Mouse (Mus musculus) myocyte (in vitro differentiated cells): ENCODE measurements around the gene Syk. TPM values are rescaled to one million over a fixed set of nuclear protein-coding genes. Genes with fewer than 3 reads are reported as not detected.

ENCODE experiments used
- H3K27me3 ChIP-seq: one replicate; pipeline ENCODE4 v1.6.1; 2011; ENCODE audit not compliant: control insufficient read depth, insufficient read depth, insufficient read length
- H3K36me3 ChIP-seq: one replicate; pipeline ENCODE4 v1.6.1; 2011; ENCODE audit not compliant: control insufficient read depth, insufficient read depth
- H3K4me2 ChIP-seq: one replicate; pipeline ENCODE4 v1.6.1; 2011; ENCODE audit warnings: low read depth, control low read depth
- H3K4me3 ChIP-seq: one replicate; pipeline ENCODE4 v1.5.1; 2011; ENCODE audit warnings: mild to moderate bottlenecking, control low read depth, moderate library complexity
- H3K79me2 ChIP-seq: one replicate; pipeline ENCODE4 v1.6.1; 2011; ENCODE audit not compliant: control insufficient read depth, insufficient read depth
- H3ac ChIP-seq: one replicate; pipeline ENCODE4 v1.6.1; 2011; ENCODE audit not compliant: control insufficient read depth, insufficient read length
- CEBPB ChIP-seq: IDR thresholded peaks from 2 replicates; pipeline ENCODE4 v1.6.1; 2011; ENCODE audit warnings: mild to moderate bottlenecking, moderate library complexity; ENCODE audit not compliant: poor library complexity, insufficient read depth, severe bottlenecking
- E2F4 ChIP-seq: IDR thresholded peaks from one replicate; pipeline ENCODE4 v1.6.1; 2011; ENCODE audit warnings: mild to moderate bottlenecking, control low read depth, moderate library complexity; ENCODE audit not compliant: insufficient read depth
- MAX ChIP-seq: IDR thresholded peaks from one replicate; pipeline ENCODE4 v1.6.1; 2011; ENCODE audit warnings: low read depth, mild to moderate bottlenecking, control low read depth
- MYOD1 ChIP-seq, 3 experiments: IDR thresholded peaks; one replicate each; pipeline ENCODE4 v1.6.1; 2011; ENCODE audit warnings: control low read depth in 2 of 3, low read depth in 2 of 3, mild to moderate bottlenecking in 2 of 3, moderate library complexity in 1 of 3; ENCODE audit not compliant: insufficient read length in 2 of 3, control insufficient read depth in 1 of 3
- MYOG ChIP-seq, 3 experiments: IDR thresholded peaks; one replicate each; pipeline ENCODE4 v1.6.1; 2011; ENCODE audit warnings: control low read depth in 2 of 3, low read depth in 2 of 3, mild to moderate bottlenecking in 2 of 3; ENCODE audit not compliant: insufficient read length in 2 of 3, control insufficient read depth in 1 of 3, insufficient read depth in 1 of 3
- POLR2A ChIP-seq: IDR thresholded peaks from one replicate; pipeline ENCODE4 v1.6.1; 2011; ENCODE audit warnings: low read depth, mild to moderate bottlenecking, control low read depth, moderate library complexity; ENCODE audit not compliant: insufficient read length
- POLR2AphosphoS2 ChIP-seq: IDR thresholded peaks from one replicate; pipeline ENCODE4 v1.6.1; 2011; ENCODE audit warnings: low read depth, control low read depth; ENCODE audit not compliant: insufficient read length
- REST ChIP-seq: IDR thresholded peaks from one replicate; pipeline ENCODE4 v1.6.1; 2011; ENCODE audit warnings: mild to moderate bottlenecking, control low read depth, moderate library complexity; ENCODE audit not compliant: insufficient read depth, insufficient read length
- SRF ChIP-seq: IDR thresholded peaks from one replicate; pipeline ENCODE4 v1.6.1; 2011; ENCODE audit warnings: low read depth; ENCODE audit not compliant: control insufficient read depth, insufficient read length
- TCF12 ChIP-seq: IDR thresholded peaks from one replicate; pipeline ENCODE4 v1.6.1; 2011; ENCODE audit warnings: mild to moderate bottlenecking, control low read depth; ENCODE audit not compliant: poor library complexity, insufficient read depth, severe bottlenecking
- TCF3 ChIP-seq: IDR thresholded peaks from one replicate; pipeline ENCODE4 v1.6.1; 2011; ENCODE audit warnings: low read depth, control low read depth; ENCODE audit not compliant: insufficient read length
- USF1 ChIP-seq: IDR thresholded peaks from one replicate; pipeline ENCODE4 v1.6.1; 2011; ENCODE audit warnings: low read depth, mild to moderate bottlenecking, control low read depth, moderate library complexity
- polyA plus RNA-seq: library from polyadenylated mRNA; unstranded; fragments of >200 nt; fragmentation: generic; extraction: Trizol; gene quantifications from one replicate; pipeline ENCODE4 v1.2.1, GENCODE M21; 2012; ENCODE audit warnings: missing spikeins

Gene Syk
- polyA plus RNA-seq, 1 experiment, result 0.42 TPM

DNA sequence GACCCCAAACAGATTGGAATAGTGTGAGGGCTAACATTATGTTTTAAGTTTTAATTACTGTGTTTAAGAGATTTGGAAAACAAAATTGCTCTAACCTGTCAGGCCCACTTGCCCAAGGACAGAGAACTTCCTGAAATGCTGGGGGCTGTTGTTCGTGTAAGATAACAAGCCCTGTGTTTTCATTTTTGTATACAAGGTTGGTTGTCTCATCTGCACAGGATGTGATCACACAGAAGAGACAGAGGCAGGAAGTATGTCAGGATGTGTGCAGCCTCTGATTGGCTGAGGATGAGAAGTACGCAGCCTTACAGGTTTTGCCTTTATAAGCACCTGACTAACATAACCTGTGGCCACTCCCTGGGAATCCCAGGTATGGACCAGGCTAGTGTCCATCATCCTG lies 8.7 kb upstream of the Syk start:
- Histone ChIP-seq H3K27me3 (no peaks in the 10 kb centered on the region), H3ac (no peak overlapping the region), H3K4me2 (no peak overlapping the region), H3K79me2 (no peaks in the 10 kb centered on the region), H3K4me3 (no peak overlapping the region), H3K36me3 (no peaks in the 10 kb centered on the region)
- TF ChIP-seq E2F4 (no peak), TCF12 (no peak)

DNA sequence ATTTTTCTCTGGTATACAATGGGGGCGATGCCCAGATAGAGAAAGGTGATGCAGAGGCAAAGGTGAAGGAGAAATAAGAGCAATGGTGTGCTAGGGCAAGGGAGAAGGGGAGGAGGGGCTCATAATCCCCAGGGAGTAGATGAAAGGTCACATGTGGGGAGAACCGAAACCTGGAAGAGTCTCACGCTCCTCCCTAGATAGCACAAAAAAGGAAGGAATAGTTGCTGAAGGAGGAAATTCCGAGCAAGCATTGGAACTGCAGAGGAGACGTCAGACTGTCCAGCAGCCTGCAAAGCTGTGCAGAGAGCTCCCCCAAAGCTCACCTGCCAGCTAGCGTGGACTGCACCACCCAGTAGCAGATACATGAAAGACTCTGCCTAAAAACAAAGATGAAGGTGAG lies 7.5 kb upstream of the Syk start:
- no peaks in the 10 kb centered on the region for H3K36me3 ChIP-seq
- H3K27me3 ChIP-seq, result no peaks in the 10 kb centered on the region
- TF ChIP-seq MAX (no peak), E2F4 (no peak), CEBPB (no peak), POLR2AphosphoS2 (no peak), TCF12 (no peak), MYOD1 (IDR thresholded peaks at IDR 0.05; ENCODE audit: control insufficient read depth in 1 of 3, insufficient read length in 2 of 3, low read depth in 2 of 3) (no peak), TCF3 (no peak)
- no peaks in the 10 kb centered on the region for H3K79me2 ChIP-seq
- no peak overlapping the region for H3K4me3 ChIP-seq
- no peak overlapping the region for H3ac ChIP-seq
- H3K4me2 ChIP-seq, result no peak overlapping the region

DNA sequence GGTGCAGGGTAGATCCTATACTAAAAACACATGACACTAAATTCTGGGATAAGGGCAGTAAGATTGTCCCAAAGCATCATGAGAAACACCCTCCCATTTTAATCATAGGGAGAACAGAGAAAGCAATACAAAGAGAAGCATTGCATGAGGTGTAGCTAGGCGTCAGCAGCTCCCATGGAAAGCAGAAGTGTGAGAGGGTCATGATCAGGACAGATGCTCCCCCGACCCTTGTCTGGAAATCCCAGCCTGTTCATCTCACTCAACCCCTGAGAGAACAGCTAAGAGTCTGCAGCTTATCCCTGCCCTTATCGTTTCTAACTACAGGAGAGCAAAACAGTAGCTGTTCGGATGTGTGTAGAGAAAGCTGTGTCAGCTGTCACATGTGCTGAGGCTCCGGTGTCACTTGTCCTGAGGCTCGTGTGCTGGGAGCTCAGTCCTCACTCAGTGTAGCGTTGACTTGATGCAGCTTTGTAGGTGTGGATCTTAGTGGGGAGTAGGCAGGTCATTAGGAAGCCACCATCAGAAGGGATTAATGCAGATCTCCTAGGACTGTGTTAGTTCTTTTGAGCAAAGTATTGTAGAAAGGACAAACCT lies 6.9 kb upstream of the Syk start:
- Histone ChIP-seq H3K4me2 (no peak overlapping the region), H3K79me2 (no peaks in the 10 kb centered on the region), H3K4me3 (no peak overlapping the region), H3K27me3 (no peaks in the 10 kb centered on the region), H3ac (no peak overlapping the region), H3K36me3 (no peaks in the 10 kb centered on the region)
- TF ChIP-seq MAX (no peak), POLR2A (no peak), TCF3 (no peak)

DNA sequence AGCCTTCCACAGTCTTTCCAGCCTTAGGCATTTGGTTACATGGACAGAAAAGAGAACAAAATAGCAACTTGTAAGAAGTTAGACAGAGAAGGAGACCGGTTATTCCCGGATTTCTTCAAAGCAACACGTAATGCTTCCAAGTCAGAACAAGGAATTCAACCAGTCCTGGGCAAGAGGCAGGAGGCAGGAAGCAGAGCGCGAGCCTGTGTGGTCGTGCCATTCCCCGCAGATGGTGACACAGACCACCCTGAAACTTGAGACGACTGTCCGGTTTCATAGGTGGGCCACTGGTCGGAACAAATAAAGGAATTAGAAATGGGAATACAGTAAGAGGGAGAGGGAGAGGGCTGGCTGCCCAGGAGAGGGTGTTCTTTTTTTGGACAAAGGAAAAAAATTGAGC lies 6.1 kb upstream of the Syk start:
- H3ac ChIP-seq, result no peak overlapping the region
- no peak overlapping the region for H3K4me3 ChIP-seq
- no peaks in the 10 kb centered on the region for H3K79me2 ChIP-seq
- no peak overlapping the region for H3K4me2 ChIP-seq
- TF ChIP-seq SRF (no peak), CEBPB (no peak), REST (no peak), USF1 (no peak), MYOG (IDR thresholded peaks at IDR 0.05; ENCODE audit: control insufficient read depth in 1 of 3, insufficient read depth in 1 of 3, insufficient read length in 2 of 3, low read depth in 2 of 3) (no peak), TCF12 (no peak), POLR2A (no peak), E2F4 (no peak), POLR2AphosphoS2 (no peak), TCF3 (no peak), MAX (no peak)
- no peaks in the 10 kb centered on the region for H3K27me3 ChIP-seq
- no peaks in the 10 kb centered on the region for H3K36me3 ChIP-seq

DNA sequence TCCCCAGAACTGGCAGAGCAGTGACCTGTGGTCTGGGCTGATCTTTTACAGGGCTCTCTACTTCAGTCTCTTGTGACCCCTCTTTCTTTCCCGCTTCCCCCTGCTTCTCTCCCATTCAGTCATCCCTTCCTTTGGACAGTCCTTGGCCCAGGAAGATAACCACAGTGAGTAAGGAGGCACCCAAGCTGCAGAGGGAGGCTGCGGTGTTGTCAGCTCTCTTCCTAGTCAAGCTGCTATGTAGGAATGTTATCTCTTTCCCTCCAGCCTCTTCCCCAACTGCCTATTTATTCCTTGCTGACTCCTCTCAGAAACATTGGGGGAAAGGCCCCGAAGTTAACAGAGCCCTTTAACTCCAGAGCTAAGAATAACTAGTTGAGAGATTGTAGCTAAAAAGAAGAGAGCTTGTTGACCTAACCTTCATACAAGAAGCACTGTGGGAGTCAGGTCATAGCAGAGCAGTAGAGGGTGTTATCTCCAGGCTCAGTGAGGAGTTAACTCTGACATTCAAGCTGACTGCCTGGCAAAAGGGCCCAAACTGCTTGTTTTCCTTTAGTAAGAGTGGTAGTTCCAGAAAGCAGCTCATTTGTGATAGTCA lies 5.5 kb upstream of the Syk start:
- Histone ChIP-seq H3ac (no peak overlapping the region), H3K79me2 (no peaks in the 10 kb centered on the region), H3K4me3 (no peak overlapping the region), H3K4me2 (no peak overlapping the region), H3K27me3 (no peaks in the 10 kb centered on the region), H3K36me3 (no peaks in the 10 kb centered on the region)
- TF ChIP-seq MAX (no peak), TCF3 (no peak), USF1 (no peak), SRF (no peak), E2F4 (no peak), TCF12 (no peak), POLR2AphosphoS2 (no peak), REST (no peak), MYOD1 (IDR thresholded peaks at IDR 0.05; ENCODE audit: control insufficient read depth in 1 of 3, insufficient read length in 2 of 3, low read depth in 2 of 3) (no peak), MYOG (IDR thresholded peaks at IDR 0.05; ENCODE audit: control insufficient read depth in 1 of 3, insufficient read depth in 1 of 3, insufficient read length in 2 of 3, low read depth in 2 of 3) (no peak), CEBPB (no peak), POLR2A (no peak)
